Mouse (Mus musculus) frontal cortex, postnatal 14 days (tissue): ENCODE results near the gene Elac2.
A peak's percentile ranks its signal among the peaks of the same experiment; 100 is the strongest.

Source experiments
- DNase-seq, 2 experiments: peaks; one replicate each; pipeline ENCODE4 v3.0.0; 2022; ENCODE audit warnings: low spot score in 2 of 2

Gene Elac2

GRCm38 (mm10) chr11:64978720-64979488, at the start of gene Elac2:
TSS of gene Elac2 (plus strand) at chr11:64979038.
- DNase-seq: peak; percentile 98

- DNase-seq: no peak
These were observed 49.7 kb upstream of the Elac2 start for GRCm38 (mm10) chr11:64929130-64929529.

DNA sequence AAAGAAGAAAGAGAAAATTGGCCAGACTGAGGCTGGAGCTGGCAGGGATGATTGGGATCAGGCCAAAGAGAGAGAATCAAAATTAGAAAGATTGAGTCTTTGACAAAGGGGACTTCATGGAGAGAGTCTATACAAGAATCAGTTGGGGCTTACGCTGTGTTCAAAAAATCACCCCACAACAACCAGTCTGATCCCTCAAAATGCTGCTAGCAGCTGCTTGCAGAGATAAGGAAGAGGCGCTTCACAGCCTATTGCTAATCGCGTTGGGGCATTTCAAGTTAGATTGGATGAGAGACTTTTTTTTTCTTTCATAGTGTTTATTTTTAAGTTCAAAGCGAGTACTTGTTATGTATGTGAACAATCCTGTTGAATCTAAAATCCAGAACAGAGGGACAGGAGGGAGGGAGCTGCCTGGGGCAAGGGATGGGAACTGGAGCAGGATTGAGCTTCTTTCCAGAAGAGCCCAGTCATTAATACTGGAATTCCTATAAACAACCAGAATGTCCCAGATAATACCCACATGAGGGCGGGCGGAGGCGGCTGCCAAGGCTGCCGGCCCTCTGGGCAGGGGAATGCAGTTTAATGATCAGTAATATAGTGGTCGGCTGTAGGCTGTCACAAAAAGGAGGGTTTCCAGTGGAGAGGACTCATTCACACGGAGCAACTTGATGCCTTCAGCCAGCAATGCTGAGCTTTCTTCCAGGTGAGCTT, 47.6 kb upstream of the Elac2 start:
- no peak for DNase-seq

DNA sequence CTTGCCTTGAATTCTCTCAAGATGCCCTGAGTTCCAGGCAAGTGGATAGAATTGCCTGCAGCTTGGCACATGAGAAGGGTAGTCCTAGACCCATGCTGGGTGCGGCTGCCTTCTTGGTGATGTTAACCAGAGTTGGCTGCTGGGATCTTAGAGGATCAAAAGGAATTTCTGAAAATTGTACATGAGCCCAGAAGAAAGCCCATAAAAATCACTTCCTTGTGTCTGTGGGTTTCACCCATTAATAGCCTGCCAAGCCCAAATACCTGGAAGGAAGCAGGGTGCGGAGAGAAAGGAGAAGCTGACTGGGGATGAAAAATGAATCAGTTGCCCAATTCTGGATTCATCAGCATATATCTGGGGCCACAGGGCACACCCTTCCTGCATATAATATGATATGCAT, 41.6 kb upstream of the Elac2 start:
- DNase-seq: no peak

DNA sequence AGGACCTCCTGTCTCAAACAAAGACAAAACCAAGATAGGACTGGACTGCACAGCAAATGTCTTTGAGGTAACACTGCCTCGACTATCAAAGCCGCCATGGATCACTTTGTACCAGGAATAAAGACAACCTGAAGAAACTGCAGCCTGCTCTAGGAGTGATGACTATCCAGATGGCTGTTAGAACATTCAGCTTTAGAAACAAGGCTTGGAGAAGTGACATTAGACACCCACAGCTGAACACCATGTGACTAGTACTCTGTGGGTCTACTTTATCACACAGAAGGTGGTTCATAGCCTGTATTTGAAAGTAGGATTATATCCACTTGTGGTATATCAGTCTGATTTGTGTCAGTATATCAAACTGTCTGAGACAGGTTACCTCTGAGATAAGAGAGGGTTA, 37.6 kb upstream of the Elac2 start:
- DNase-seq: no peak

GRCm38 (mm10) chr11:64949782-64950181, 29.1 kb upstream of the Elac2 start:
- DNase-seq: no peak

GRCm38 (mm10) chr11:64956962-64957729, 21.7 kb upstream of the Elac2 start:
- DNase-seq: no peak

DNA sequence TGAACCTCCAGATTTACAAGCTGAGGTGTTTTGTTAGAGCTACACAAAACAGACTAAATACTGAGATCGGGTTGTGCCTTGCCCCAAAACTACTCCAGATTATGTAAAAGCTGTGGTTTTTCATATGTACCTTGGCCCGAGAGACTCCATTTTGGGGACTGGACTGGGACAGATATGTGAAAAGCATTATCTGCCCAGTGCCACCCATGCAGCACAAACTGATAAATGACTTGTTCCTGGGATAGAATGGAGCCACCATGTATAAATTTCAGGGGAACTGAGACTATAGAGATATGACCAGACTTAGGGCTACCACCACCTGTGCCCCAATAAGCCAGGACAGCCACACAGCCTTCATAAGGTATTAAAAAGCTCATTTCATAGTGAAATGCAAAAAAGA, 16.2 kb upstream of the Elac2 start:
- no peak for DNase-seq

DNA sequence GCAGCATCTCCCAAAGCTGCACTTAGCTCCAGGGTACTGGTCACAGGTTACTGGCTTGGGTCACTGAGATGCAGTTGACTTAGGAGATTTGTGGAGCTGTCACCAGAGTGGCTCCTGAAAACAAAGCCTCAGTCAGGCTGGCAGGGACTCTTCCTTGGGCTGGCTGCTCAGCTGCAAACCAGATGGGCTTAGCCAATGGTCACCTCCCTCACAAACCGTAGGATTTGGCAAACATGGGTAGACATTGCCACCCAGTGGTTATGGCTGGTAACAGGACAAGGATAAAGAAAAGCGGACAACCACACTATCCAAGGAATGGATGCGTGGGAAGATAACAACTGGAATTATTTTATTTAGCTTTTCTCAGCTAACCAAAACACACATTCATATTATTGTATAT, 10.3 kb upstream of the Elac2 start:
- peak; percentile 41 to 72 for DNase-seq

GRCm38 (mm10) chr11:64968939-64969342, 9.9 kb upstream of the Elac2 start:
- DNase-seq: no peak

DNA sequence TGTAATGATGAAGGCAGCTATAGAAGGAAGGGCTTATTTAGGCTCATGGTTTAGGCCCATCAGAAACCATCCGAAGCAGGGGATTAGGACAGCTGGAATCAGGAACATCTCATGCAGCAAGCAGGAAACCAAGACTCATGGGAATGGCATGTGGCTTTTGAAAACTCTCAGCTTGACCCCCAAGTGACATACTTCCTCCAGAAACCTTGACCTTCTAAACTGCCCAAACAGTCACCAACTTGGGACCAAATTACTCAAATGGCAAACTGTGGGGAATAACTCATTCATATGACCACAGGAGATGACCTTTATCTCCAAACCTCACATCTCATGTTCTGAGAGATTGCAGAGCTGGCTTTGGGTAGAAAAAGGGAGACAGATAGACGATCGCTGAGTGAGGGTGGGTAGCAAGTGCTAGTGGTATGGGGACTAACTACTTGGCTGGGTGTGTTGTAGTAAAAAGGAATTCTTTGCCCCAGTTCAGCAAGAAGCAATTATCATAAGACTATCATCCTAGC, 7.3 kb upstream of the Elac2 start:
- no peak for DNase-seq

DNA sequence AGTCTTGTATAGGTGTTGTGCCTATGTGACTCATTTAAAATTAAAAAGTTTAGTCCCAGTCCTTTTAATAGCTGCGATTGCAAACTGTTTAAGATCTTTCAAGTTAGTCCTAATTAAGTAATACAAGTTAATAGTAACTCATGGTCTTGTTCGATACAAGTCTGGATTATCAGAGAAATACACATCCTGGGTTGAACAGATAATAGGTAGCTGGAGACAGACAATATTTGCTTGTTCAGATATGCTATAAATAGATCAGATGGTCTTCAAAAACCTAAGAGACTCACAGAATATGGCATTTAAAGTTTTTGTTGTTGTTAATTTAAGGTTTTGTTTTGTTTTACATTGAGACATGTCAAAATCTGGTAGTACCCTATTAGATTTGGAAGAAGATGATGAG, 6.4 kb upstream of the Elac2 start:
- no peak for DNase-seq

DNA sequence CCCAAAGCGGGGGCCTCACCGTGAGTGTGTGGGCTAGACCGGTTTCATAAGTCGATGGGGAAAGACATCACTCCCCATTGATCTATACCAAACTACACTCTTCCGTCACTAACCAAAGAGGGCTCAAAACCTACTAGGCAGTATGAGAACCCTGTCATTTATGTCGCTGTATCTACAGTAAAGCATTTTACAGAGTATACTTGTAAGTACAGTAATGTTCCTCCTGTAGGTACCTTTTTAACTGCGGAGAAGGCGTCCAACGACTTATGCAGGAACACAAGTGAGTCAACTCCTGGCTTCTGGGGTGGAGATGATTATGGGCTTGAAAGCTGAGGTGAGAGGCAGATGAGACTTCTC, 629 bp downstream of the Elac2 start:
- DNase-seq: no peak

DNA sequence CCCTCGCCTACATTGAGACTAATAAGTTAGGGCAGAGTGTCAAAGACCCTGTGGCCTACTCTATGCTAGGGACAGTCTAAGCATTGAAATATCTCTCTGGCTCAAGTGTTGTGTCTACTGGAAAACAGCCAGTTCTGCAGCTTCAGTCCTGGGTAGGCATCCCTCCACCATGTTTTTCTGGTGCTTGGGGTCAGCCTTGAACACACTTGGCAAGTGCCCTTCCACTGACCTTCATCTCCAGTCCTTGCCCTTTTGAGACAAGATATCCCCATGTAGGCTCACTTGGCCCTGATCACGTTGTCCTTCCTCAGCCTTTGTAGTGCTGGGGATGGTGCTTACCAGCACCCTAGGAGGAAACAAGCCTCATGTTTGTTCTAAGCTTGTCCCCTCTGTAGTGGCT, 9.7 kb downstream of the Elac2 start:
- DNase-seq: no peak

GRCm38 (mm10) chr11:64998439-64998838, 19.6 kb downstream of the Elac2 start:
- no peak for DNase-seq

- DNase-seq: no peak
These were observed 20.8 kb downstream of the Elac2 start for GRCm38 (mm10) chr11:64999685-65000084.

DNA sequence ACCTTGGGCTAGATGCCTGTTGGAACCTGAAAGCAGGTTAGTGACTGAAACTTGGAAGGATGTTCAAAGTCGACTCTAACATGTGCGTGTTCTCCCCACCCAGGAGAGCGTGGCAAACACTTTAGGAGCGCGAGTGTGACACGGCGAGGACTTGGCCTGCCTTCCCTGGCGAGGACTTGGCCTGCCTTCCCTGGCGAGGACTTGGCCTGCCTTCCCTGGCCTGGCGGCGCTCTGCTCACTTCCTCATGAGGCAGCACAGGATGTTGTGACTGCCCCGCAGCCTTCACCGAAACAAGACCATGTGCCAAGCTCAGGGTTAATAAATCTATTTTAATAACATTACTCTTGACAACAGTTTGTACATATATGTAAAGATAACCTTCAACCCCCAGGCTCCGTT, 22.9 kb downstream of the Elac2 start:
- no peak for DNase-seq

GRCm38 (mm10) chr11:65003611-65004010, 24.8 kb downstream of the Elac2 start:
- no peak for DNase-seq

GRCm38 (mm10) chr11:65004836-65005235, 26.0 kb downstream of the Elac2 start:
- DNase-seq: no peak

DNA sequence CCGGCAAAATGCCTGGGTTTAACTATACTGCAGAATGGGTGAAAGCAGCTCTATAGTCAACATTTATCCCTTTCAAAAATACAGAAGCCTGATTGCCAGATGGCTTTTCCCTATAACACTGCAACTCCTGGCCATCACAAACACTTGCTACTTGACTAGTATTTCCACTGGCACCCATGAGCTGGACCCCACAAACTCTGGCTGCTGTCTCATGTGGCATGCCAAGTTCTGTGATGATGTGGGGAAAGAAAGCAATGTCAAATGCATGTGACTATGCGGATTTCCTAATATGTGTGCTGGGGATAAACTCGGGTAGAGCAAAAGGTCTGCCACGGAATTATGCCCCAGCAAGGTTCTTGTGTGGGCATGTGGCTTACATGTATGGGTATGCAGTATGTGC, 27.2 kb downstream of the Elac2 start:
- no peak for DNase-seq

GRCm38 (mm10) chr11:65013906-65014305, 35.1 kb downstream of the Elac2 start:
- no peak for DNase-seq

DNA sequence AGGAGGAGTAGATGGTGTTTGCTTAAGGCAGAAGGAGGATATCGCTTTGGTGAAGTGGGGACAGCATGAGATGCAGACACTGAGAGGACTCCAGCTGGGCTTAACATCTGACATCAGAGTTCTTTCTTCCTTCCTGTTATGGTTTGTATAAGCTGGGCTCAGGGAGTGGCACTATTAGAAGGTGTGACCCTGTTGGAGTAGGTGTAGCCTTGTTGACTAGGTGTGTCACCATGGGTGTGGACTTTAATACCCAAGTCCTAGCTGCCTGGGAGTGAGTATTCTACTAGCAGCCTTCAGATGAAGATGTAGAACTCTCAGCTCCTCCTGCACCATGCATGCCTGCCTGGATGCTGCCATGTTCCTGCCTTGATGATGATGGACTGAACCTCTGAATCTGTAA, 37.9 kb downstream of the Elac2 start:
- no peak for DNase-seq

DNA sequence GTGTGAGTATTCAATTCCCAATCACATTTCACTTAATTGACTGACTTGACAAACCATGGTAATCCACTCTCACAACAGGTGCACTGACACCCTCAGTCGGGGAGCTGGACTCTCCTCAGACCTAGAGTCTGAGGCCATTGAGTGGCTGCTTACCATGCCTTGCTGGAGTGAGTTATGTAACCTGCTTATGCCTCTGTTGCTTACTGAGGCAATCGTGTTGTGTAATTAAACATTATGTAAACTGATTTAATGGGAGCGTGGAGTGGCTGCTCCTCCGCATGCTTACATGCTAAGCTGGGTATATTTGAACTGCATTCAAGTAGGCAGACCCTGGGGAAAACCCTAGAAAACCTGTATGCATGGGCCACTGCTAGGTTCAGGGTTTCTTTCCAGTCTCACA, 41.9 kb downstream of the Elac2 start:
- DNase-seq: no peak
